Mouse (Mus musculus) E14TG2a.4 (cell line): Measurements from ENCODE around the gene Kcna4.

ENCODE experiments used
- H3K27me3 ChIP-seq: 2 replicates; pipeline ENCODE4 v1.6.1; 2014; ENCODE audit warnings: low read length, control low read depth; ENCODE audit not compliant: insufficient read depth
- H3K36me3 ChIP-seq: 2 replicates; pipeline ENCODE4 v1.6.1; 2014; ENCODE audit warnings: low read length, control low read depth; ENCODE audit not compliant: insufficient read depth
- H3K4me1 ChIP-seq: replicated peaks from 2 replicates; pipeline ENCODE4 v1.6.1; 2014; ENCODE audit warnings: low read depth, low read length, control low read depth
- H3K4me3 ChIP-seq: replicated peaks from 2 replicates; pipeline ENCODE4 v1.5.1; 2014; ENCODE audit warnings: mild to moderate bottlenecking, low read length
- H3K9me3 ChIP-seq: 2 replicates; pipeline ENCODE4 v1.6.1; 2014; ENCODE audit warnings: low read length, control low read depth
- CTCF ChIP-seq: conservative IDR thresholded peaks from 2 replicates; pipeline ENCODE4 v1.5.1; 2014; ENCODE audit warnings: low read length
- NANOG ChIP-seq: IDR thresholded peaks from 2 replicates; pipeline ENCODE4 v1.6.1; 2014; ENCODE audit warnings: borderline replicate concordance, low read length, mixed read lengths
- POU5F1 ChIP-seq: IDR thresholded peaks from 2 replicates; pipeline ENCODE4 v1.6.1; 2014; ENCODE audit warnings: low read length, borderline replicate concordance

Gene Kcna4

GRCm38 (mm10) chr2:107289990-107290696, at the start of gene Kcna4:
TSS of gene Kcna4 (plus strand) at chr2:107290639.
- Histone ChIP-seq H3K4me1 (peaks cover 14% of the 10 kb centered on the region), H3K36me3 (no peaks in the 10 kb centered on the region), H3K27me3 (peaks cover 55% of the 10 kb centered on the region), H3K4me3 (peak within 1 kb of the TSS; percentile 71), H3K9me3 (no peaks in the 10 kb centered on the region)
- TF ChIP-seq POU5F1 (no peak), CTCF (no peak), NANOG (no peak)

- no peak overlapping the region for H3K4me3 ChIP-seq
Measured at GRCm38 (mm10) chr2:107258091-107258490, 32.3 kb upstream of the Kcna4 start.

GRCm38 (mm10) chr2:107266251-107266650, 24.2 kb upstream of the Kcna4 start:
- TF ChIP-seq CTCF = no peak
- TF ChIP-seq POU5F1 = no peak
- TF ChIP-seq NANOG = no peak
- no peaks in the 10 kb centered on the region for H3K36me3 ChIP-seq

More at GRCm38 (mm10) chr2:107258091-107258490, 32.3 kb upstream of the Kcna4 start:
- no peaks in the 10 kb centered on the region for H3K4me1 ChIP-seq
- H3K9me3 ChIP-seq = no peaks in the 10 kb centered on the region
- TF ChIP-seq NANOG (no peak), CTCF (no peak), POU5F1 (no peak)
- no peaks in the 10 kb centered on the region for H3K36me3 ChIP-seq
- no peaks in the 10 kb centered on the region for H3K27me3 ChIP-seq

GRCm38 (mm10) chr2:107270050-107270449, 20.4 kb upstream of the Kcna4 start:
- TF ChIP-seq CTCF = no peak
- no peak for TF ChIP-seq NANOG
- TF ChIP-seq POU5F1 = no peak
- Histone ChIP-seq H3K36me3 (no peaks in the 10 kb centered on the region), H3K9me3 (no peaks in the 10 kb centered on the region), H3K4me3 (no peak overlapping the region), H3K4me1 (no peaks in the 10 kb centered on the region), H3K27me3 (no peaks in the 10 kb centered on the region)

More at GRCm38 (mm10) chr2:107266251-107266650, 24.2 kb upstream of the Kcna4 start:
- Histone ChIP-seq H3K4me3 (no peak overlapping the region), H3K9me3 (no peaks in the 10 kb centered on the region), H3K4me1 (no peaks in the 10 kb centered on the region), H3K27me3 (no peaks in the 10 kb centered on the region)

- Histone ChIP-seq H3K36me3 (no peaks in the 10 kb centered on the region), H3K4me1 (peaks cover 14% of the 10 kb centered on the region), H3K9me3 (no peaks in the 10 kb centered on the region), H3K4me3 (peak overlapping the region; percentile 71), H3K27me3 (peaks cover 55% of the 10 kb centered on the region)
- no peak for TF ChIP-seq POU5F1
- TF ChIP-seq CTCF = no peak
- TF ChIP-seq NANOG = no peak
Measured at GRCm38 (mm10) chr2:107290697-107291019, 219 bp downstream of the Kcna4 start.

GRCm38 (mm10) chr2:107291142-107291541, 703 bp downstream of the Kcna4 start:
- Histone ChIP-seq H3K4me1 (peaks cover 14% of the 10 kb centered on the region), H3K36me3 (no peaks in the 10 kb centered on the region), H3K4me3 (peak overlapping the region; percentile 71), H3K9me3 (no peaks in the 10 kb centered on the region), H3K27me3 (peaks cover 55% of the 10 kb centered on the region)
- TF ChIP-seq POU5F1 (no peak), CTCF (no peak), NANOG (no peak)

- TF ChIP-seq NANOG (no peak), POU5F1 (no peak), CTCF (no peak)
- Histone ChIP-seq H3K4me1 (peaks cover 14% of the 10 kb centered on the region), H3K4me3 (no peak overlapping the region), H3K36me3 (no peaks in the 10 kb centered on the region), H3K27me3 (peaks cover 45% of the 10 kb centered on the region), H3K9me3 (no peaks in the 10 kb centered on the region)
Measured at GRCm38 (mm10) chr2:107294521-107294920, 4.1 kb downstream of the Kcna4 start.

- no peaks in the 10 kb centered on the region for H3K4me1 ChIP-seq
- H3K36me3 ChIP-seq = no peaks in the 10 kb centered on the region
- no peak overlapping the region for H3K4me3 ChIP-seq
- no peaks in the 10 kb centered on the region for H3K9me3 ChIP-seq
- no peak for TF ChIP-seq POU5F1
- TF ChIP-seq NANOG = no peak
- no peak for TF ChIP-seq CTCF
- no peaks in the 10 kb centered on the region for H3K27me3 ChIP-seq
Measured at GRCm38 (mm10) chr2:107301886-107302285, 11.4 kb downstream of the Kcna4 start.

GRCm38 (mm10) chr2:107304707-107305106, 14.3 kb downstream of the Kcna4 start:
- no peaks in the 10 kb centered on the region for H3K4me1 ChIP-seq
- TF ChIP-seq POU5F1 = no peak
- TF ChIP-seq NANOG = no peak
- no peak for TF ChIP-seq CTCF
- no peak overlapping the region for H3K4me3 ChIP-seq
- H3K27me3 ChIP-seq = no peaks in the 10 kb centered on the region
- no peaks in the 10 kb centered on the region for H3K9me3 ChIP-seq
- H3K36me3 ChIP-seq = no peaks in the 10 kb centered on the region
